Comparison of ENCODE assay signal across 28 mouse cellular contexts in genomic region chr13:78717686-78718431, GRCm38 (mm10).
A peak's percentile ranks its signal among the peaks of the same experiment; 100 is the strongest.
DNase-seq lines count a peak whose midpoint lies in the region; ATAC-seq and TF ChIP-seq lines count a peak whose summit lies in the region.
"Had no signal": no experiment of that assay in that cellular context is flagged by ENCODE, and none has a peak within 500 bp of the region (broad histone marks: within the 10 kb centered on the region; RNA-seq: fewer than 3 reads in every experiment).

No protein-coding gene starts in this region.

- no peak overlapping the region for H3K27ac ChIP-seq in forebrain, embryonic 11.5 days (ENCODE audit: low read depth, low read length)
- H3K27ac ChIP-seq in forebrain, postnatal 0 days (ENCODE audit: low read depth, low read length) = no peak overlapping the region
- no peak overlapping the region for H3K27ac ChIP-seq in midbrain, embryonic 11.5 days (ENCODE audit: low read depth, low read length)
- H3K27ac ChIP-seq in midbrain, embryonic 10.5 days (replicated peaks) = no peak overlapping the region
- no peak overlapping the region for H3K27ac ChIP-seq in neural tube, embryonic 14.5 days (ENCODE audit: low read depth, low read length)
- H3K27ac ChIP-seq: heart, embryonic 10.5 days; heart, embryonic 15.5 days; hindbrain, embryonic 15.5 days; liver, embryonic 12.5 days; stomach, embryonic 15.5 days had no signal

- WGBS in forebrain, embryonic 11.5 days = 18% methylated on average over 4 of the region's 4 CpGs
- 24% methylated on average over 4 of the region's 4 CpGs for WGBS in forebrain, postnatal 0 days
- 27% methylated on average over 4 of the region's 4 CpGs for WGBS in midbrain, embryonic 11.5 days
- 36% methylated on average over 4 of the region's 4 CpGs for WGBS in midbrain, embryonic 10.5 days
- WGBS in neural tube, embryonic 14.5 days = 46% methylated on average over 4 of the region's 4 CpGs

- no peak for TF ChIP-seq CTCF in forebrain, postnatal 0 days (IDR thresholded peaks at IDR 0.05; ENCODE audit: low read depth)
- no peak for TF ChIP-seq CTCF in brain, embryonic 14.5 days (IDR thresholded peaks at IDR 0.05; ENCODE audit: borderline replicate concordance, extremely low read depth, insufficient read depth, insufficient read length)

- no peaks in the 10 kb centered on the region for H3K9me3 ChIP-seq in forebrain, embryonic 11.5 days (ENCODE audit: control insufficient read depth, low read length)
- H3K9me3 ChIP-seq in forebrain, postnatal 0 days (ENCODE audit: low read length) = no peaks in the 10 kb centered on the region
- no peaks in the 10 kb centered on the region for H3K9me3 ChIP-seq in midbrain, embryonic 11.5 days (ENCODE audit: control insufficient read depth, low read length)
- no peaks in the 10 kb centered on the region for H3K9me3 ChIP-seq in midbrain, embryonic 10.5 days (replicated peaks)
- H3K9me3 ChIP-seq in neural tube, embryonic 14.5 days (ENCODE audit: control insufficient read depth, low read length) = no peaks in the 10 kb centered on the region
- H3K9me3 ChIP-seq: heart, embryonic 10.5 days; heart, embryonic 15.5 days; hindbrain, embryonic 15.5 days; liver, embryonic 12.5 days; stomach, embryonic 15.5 days had no signal

- no peaks in the 10 kb centered on the region for H3K36me3 ChIP-seq in forebrain, embryonic 11.5 days (ENCODE audit: control insufficient read depth, insufficient read depth, low read length)
- H3K36me3 ChIP-seq in forebrain, postnatal 0 days (ENCODE audit: insufficient read depth) = no peaks in the 10 kb centered on the region
- H3K36me3 ChIP-seq in midbrain, embryonic 11.5 days (ENCODE audit: control insufficient read depth, insufficient read depth, low read length) = no peaks in the 10 kb centered on the region
- H3K36me3 ChIP-seq in midbrain, embryonic 10.5 days = no peaks in the 10 kb centered on the region
- no peaks in the 10 kb centered on the region for H3K36me3 ChIP-seq in neural tube, embryonic 14.5 days (ENCODE audit: control insufficient read depth, insufficient read depth, low read length)
- H3K36me3 ChIP-seq: heart, embryonic 10.5 days; heart, embryonic 15.5 days; hindbrain, embryonic 15.5 days; liver, embryonic 12.5 days; stomach, embryonic 15.5 days had no signal

- H3K4me2 ChIP-seq in forebrain, embryonic 11.5 days (ENCODE audit: low read depth, low read length, severe bottlenecking) = no peak overlapping the region
- H3K4me2 ChIP-seq in forebrain, postnatal 0 days (ENCODE audit: low read depth) = no peak overlapping the region
- no peak overlapping the region for H3K4me2 ChIP-seq in midbrain, embryonic 11.5 days
- H3K4me2 ChIP-seq in neural tube, embryonic 14.5 days (ENCODE audit: low read depth, low read length) = no peak overlapping the region
- H3K4me2 ChIP-seq: heart, embryonic 15.5 days; hindbrain, embryonic 15.5 days; liver, embryonic 12.5 days; stomach, embryonic 15.5 days had no signal

- H3K4me1 ChIP-seq in forebrain, embryonic 11.5 days (replicated peaks; ENCODE audit: control insufficient read depth, insufficient read depth, low read length) = no peaks in the 10 kb centered on the region
- H3K4me1 ChIP-seq in forebrain, postnatal 0 days (ENCODE audit: insufficient read depth) = no peaks in the 10 kb centered on the region
- peaks cover 7% of the 10 kb centered on the region for H3K4me1 ChIP-seq in midbrain, embryonic 11.5 days (ENCODE audit: control insufficient read depth, insufficient read depth, low read length)
- peaks cover 16% of the 10 kb centered on the region for H3K4me1 ChIP-seq in midbrain, embryonic 10.5 days
- 0 out of 2 replicates have a peak, but pooled peaks cover 3% of the 10 kb centered on the region for H3K4me1 ChIP-seq in neural tube, embryonic 14.5 days (ENCODE audit: control insufficient read depth, insufficient read depth, low read length)
- H3K4me1 ChIP-seq: heart, embryonic 10.5 days; heart, embryonic 15.5 days; hindbrain, embryonic 15.5 days; liver, embryonic 12.5 days; stomach, embryonic 15.5 days had no signal

- peak; percentile 77 for ATAC-seq in forebrain, embryonic 11.5 days (replicated peaks; ENCODE audit: low FRiP score)
- ATAC-seq in forebrain, postnatal 0 days = no peak
- ATAC-seq in midbrain, embryonic 11.5 days (ENCODE audit: low FRiP score) = peak; percentile 66
- ATAC-seq in neural tube, embryonic 14.5 days (ENCODE audit: low read depth) = peak; percentile 38
- ATAC-seq: activated CD4-positive, CD25-positive, alpha-beta regulatory T cell, adult 4 months; liver, embryonic 12.5 days; liver, postnatal 0 days had no signal

- intact Hi-C loops in heart, postnatal 10 days (cut with DNase I) = no loop called here

- H3K27me3 ChIP-seq in forebrain, embryonic 11.5 days (ENCODE audit: control insufficient read depth, insufficient read depth, low read length) = no peaks in the 10 kb centered on the region
- H3K27me3 ChIP-seq in forebrain, postnatal 0 days (ENCODE audit: insufficient read depth, low read length) = no peaks in the 10 kb centered on the region
- no peaks in the 10 kb centered on the region for H3K27me3 ChIP-seq in midbrain, embryonic 11.5 days (ENCODE audit: control insufficient read depth, insufficient read depth, low read length)
- H3K27me3 ChIP-seq in midbrain, embryonic 10.5 days (ENCODE audit: low read depth, poor library complexity, severe bottlenecking) = no peaks in the 10 kb centered on the region
- H3K27me3 ChIP-seq in neural tube, embryonic 14.5 days (ENCODE audit: control insufficient read depth, insufficient read depth, low read length) = no peaks in the 10 kb centered on the region
- H3K27me3 ChIP-seq: CH12.LX; heart, embryonic 15.5 days; hindbrain, embryonic 15.5 days; liver, embryonic 12.5 days; stomach, embryonic 15.5 days had no signal

- no peak overlapping the region for H3K4me3 ChIP-seq in forebrain, embryonic 11.5 days (ENCODE audit: low read depth, low read length)
- no peak overlapping the region for H3K4me3 ChIP-seq in forebrain, postnatal 0 days (ENCODE audit: low read depth, low read length)
- no peak overlapping the region for H3K4me3 ChIP-seq in midbrain, embryonic 11.5 days (ENCODE audit: low read depth, low read length)
- H3K4me3 ChIP-seq in midbrain, embryonic 10.5 days = no peak overlapping the region
- no peak overlapping the region for H3K4me3 ChIP-seq in neural tube, embryonic 14.5 days (ENCODE audit: low read depth, low read length)
- H3K4me3 ChIP-seq: erythroblast, embryonic 14.5 days; heart, embryonic 10.5 days; heart, embryonic 15.5 days; hindbrain, embryonic 15.5 days; liver, embryonic 12.5 days; stomach, embryonic 15.5 days had no signal

- no peak for DNase-seq in forebrain, embryonic 11.5 days (ENCODE audit: low spot score)
- DNase-seq in forebrain, postnatal 0 days = no peak
- DNase-seq in midbrain, embryonic 11.5 days (ENCODE audit: low spot score, missing footprints) = no peak
- DNase-seq in midbrain, embryonic 10.5 days (ENCODE audit: low spot score) = no peak
- DNase-seq in brain, embryonic 14.5 days (ENCODE audit: low read depth) = peak; percentile 52
- DNase-seq in heart, postnatal 10 days = no peak
- DNase-seq: adrenal gland, adult 2 months; adrenal gland, postnatal 36 days; cerebellum, adult 2 months; cerebellum, postnatal 14 days; gastrocnemius, postnatal 14 days; heart, postnatal 36 days; kidney, adult 18-20 months; layer of hippocampus, postnatal 36 days; left cerebral cortex, postnatal 4 days; liver, postnatal 0 days; lung, postnatal 36 days; right cerebral cortex, postnatal 25 days; thymus, postnatal 14 days had no signal

- no peak overlapping the region for H3K9ac ChIP-seq in forebrain, embryonic 11.5 days (ENCODE audit: low read length)
- no peak overlapping the region for H3K9ac ChIP-seq in forebrain, postnatal 0 days
- no peak overlapping the region for H3K9ac ChIP-seq in midbrain, embryonic 11.5 days (ENCODE audit: low read length)
- no peak overlapping the region for H3K9ac ChIP-seq in neural tube, embryonic 14.5 days (replicated peaks; ENCODE audit: low read depth, low read length)
- H3K9ac ChIP-seq: heart, embryonic 15.5 days; hindbrain, embryonic 15.5 days; liver, embryonic 12.5 days; liver, postnatal 0 days; stomach, embryonic 15.5 days had no signal

- no peak for TF ChIP-seq POLR2A in brain, embryonic 14.5 days (IDR thresholded peaks at IDR 0.05; ENCODE audit: borderline replicate concordance, extremely low read depth, insufficient read depth, insufficient read length, poor library complexity, severe bottlenecking)
